Mouse (Mus musculus) spleen, embryonic (tissue): ENCODE data around the gene Olfr748.
"Not testable (repeated sequence)": the region's sequence is repeated elsewhere in the genome, so short reads cannot be mapped to it uniquely, and the experiment has no call there.

ENCODE experiments used
- CTCF ChIA-PET: fragments of 350-600 bp; sonication (Branson Sonifier 250); formaldehyde crosslinking; loops from one replicate; lab custom pipeline; 2022; lab: Charles Lee

The Olfr748 gene

DNA sequence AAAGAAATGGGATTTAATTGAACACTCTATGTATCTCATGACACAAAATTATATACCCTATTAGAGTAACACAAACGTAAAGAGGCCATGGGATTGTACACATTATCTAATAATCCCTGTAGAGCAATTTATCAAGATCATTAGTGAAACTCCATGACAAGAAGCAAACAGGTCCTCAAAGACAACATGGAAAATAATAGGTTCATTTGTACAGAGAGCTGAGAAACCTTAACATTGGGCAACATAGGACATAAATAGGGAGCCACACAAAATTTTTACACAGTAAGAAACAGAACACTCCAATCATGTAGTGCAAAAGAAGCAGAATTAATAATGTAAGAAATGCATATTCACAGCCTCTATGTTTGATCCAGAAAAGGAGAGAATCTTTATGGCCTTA lies at the start of gene Olfr748:
TSS of gene Olfr748 (plus strand) at position 301 of the 400 bp plus-strand sequence.
- CTCF ChIA-PET, result no interaction called here

DNA sequence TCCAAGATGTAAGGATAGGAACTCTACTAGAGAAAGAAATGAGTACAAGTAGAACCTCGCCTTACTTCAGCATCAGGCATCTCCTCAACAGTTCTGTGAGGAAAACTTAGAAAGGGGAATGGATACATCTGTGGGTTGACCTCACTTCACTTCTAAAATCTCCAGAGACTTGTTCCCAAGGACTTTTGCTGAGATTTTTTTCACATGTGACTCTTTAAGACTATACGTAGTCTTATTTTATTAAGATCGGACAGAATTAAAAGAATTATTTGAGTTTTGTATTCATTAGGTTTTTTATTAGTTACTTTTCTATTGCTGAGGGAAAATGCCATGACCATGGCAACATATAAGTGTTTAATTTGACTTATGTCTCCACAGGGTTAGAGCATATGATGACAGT lies 14.1 kb upstream of the Olfr748 start, which contains the start of gene Olfr747:
TSS of gene Olfr747 (minus strand) at position 101 of the 400 bp plus-strand sequence.
- CTCF ChIA-PET, result no interaction called here

DNA sequence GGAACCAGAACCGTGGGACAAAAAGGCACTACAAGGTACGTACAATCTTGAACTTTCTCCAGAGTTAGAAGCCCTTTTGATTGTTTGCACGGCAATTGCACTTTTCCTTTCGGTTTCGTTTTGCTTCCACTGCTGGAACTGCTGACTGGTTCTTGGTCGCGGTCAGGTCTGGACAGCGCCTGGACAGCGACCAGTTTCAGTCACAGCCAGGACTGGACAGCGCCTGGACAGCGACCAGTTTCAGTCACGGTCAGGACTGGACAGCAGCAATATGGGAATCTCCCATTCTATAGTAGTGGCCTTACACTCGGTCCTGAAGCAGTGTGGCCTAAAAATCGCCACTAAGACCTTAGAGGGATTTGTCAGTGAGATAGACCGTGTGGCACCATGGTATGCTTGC lies 12.7 kb downstream of the Olfr748 start:
- CTCF ChIA-PET, result not testable (repeated sequence)

DNA sequence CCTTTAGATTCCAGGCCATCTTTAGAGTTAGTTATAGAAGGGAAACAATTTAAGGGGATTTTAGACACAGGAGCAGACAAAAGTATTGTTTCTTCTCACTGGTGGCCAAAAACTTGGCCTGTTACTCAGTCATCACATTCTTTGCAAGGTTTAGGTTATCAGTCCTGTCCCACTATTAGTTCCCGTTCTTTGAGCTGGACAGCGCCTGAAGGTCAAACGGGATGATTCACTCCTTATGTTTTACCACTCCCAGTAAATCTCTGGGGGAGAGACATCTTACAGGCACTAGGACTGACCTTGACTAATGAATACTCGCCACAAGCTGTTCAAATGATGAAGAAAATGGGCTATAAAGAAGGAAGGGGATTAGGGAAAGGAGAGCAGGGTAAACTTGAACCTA lies 15.2 kb downstream of the Olfr748 start:
- CTCF ChIA-PET, result not testable (repeated sequence)

DNA sequence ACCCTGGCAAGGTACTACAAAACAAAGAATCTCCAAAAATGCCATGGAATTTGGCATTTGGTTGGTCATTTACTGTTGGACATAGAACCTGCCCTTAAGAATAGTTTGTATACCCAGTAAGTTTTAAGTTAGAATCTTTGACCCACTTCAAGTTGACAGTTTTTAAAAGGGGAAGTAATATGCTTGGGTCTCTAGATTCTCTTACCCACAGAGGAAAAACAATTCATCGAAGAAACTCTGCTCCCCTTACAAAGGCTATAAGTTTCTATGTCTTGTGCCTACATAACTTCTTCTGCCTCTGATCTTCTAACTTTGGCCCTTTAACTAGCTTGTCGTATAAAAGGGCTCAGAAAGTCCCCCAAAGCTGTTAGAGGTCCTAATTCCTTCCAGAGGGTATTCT lies 33.2 kb downstream of the Olfr748 start:
- CTCF ChIA-PET, result no interaction called here

DNA sequence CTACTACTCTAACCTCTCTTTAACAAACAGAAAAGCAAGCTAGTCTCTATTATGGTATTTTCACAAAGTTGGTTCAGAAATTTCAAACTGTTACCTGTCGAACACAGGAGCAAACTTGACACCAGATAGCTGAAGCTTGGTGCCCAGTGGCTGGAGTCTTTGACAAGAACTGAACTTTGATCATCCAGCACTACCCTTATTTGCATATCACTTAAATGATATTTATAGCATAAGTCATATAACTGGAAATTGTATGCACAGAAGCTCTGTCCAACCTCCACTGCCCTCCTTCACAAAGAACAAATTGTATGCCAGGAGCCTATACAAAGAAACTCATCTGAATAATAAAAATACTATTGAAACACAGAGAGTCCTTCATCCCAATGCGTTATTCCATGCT lies 34.4 kb downstream of the Olfr748 start:
- CTCF ChIA-PET, result interaction anchor here (0.7 kb wide), 1 partner anchor 9 kb away, joined by 10 read pairs; no protein-coding TSS in a partner anchor

DNA sequence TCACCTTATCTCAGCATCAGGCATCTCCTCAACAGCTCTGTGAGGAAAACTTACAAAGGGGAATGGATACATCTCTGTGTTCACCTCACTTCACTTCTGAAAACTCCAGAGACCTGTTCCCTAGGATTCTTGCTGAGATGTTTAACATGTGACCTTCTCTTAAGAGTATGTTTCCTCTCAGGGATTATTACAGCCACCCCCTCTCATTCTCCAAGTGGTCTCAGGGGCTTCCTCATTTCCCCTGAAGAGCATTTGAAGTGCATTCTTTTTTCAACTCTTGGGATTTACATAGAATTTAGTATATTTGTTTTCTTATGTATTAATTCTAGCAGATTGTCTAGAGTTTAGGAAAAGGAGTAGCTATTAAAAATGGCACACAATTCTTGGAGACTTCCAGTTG lies 37.8 kb downstream of the Olfr748 start, which contains the start of gene Olfr749:
TSS of gene Olfr749 (minus strand) at position 101 of the 400 bp plus-strand sequence.
- CTCF ChIA-PET, result no interaction called here

DNA sequence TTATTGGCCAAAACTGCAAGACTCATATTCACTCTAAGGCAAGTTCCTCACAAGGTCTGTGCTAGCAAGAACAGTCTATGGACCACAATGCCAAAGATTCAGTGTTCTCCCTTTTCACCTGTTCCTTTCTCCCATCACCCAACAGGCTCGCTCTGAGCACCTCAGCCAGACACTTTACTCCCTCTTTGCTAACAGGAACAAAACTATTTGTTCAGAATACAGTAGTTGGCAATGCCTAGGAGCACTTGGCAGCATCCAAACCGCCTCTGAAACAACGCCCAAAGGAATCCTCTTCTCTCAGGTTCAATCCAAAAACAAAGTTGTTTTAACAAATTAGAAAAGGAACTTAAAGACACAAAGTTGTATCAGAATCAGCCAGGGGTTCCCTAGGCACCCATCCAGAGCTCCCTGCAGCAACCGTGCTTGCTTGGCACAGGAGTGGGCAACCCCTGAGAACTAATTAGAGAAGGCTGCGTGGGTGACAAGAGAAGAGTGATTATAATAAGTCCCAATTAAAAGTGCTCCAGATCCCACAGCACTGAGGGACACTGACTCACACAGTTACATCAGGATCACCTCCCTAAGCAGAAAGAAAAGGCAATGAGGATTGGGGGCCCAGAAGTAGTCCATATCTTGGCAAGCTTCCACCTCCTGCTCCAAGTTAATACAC lies 51.4 kb downstream of the Olfr748 start:
- CTCF ChIA-PET, result no interaction called here
